Mouse (Mus musculus) 416B (cell line): ENCODE results near the gene Krt83.
"Not testable (repeated sequence)": the region's sequence is repeated elsewhere in the genome, so short reads cannot be mapped to it uniquely, and the experiment has no call there.

Experiments
- DNase-seq: peaks from one replicate; pipeline ENCODE4 v3.0.0; 2011; ENCODE audit warnings: low read depth

Gene Krt83

GRCm38 (mm10) chr15:101491431-101491830, at the start of gene Krt83:
TSS of gene Krt83 (minus strand) at chr15:101491512.
- no peak for DNase-seq

- DNase-seq = no peak
Observed at GRCm38 (mm10) chr15:101538580-101538900, 47.2 kb upstream of the Krt83 start.

GRCm38 (mm10) chr15:101537864-101538579, 46.7 kb upstream of the Krt83 start:
- peak; percentile 5 for DNase-seq

GRCm38 (mm10) chr15:101536054-101536850, 44.9 kb upstream of the Krt83 start:
- DNase-seq = peak; percentile 1

GRCm38 (mm10) chr15:101532720-101533119, 41.4 kb upstream of the Krt83 start, which contains the start of gene Krt84:
TSS of gene Krt84 (minus strand) at chr15:101532820.
- no peak for DNase-seq

GRCm38 (mm10) chr15:101522556-101523232, 31.4 kb upstream of the Krt83 start:
- no peak for DNase-seq

- peak; percentile 77 for DNase-seq
Observed at GRCm38 (mm10) chr15:101519792-101520191, 28.5 kb upstream of the Krt83 start.

GRCm38 (mm10) chr15:101517161-101517560, 25.8 kb upstream of the Krt83 start, which contains the start of gene Gm49425:
TSS of gene Gm49425 (minus strand) at chr15:101517261.
- not testable (repeated sequence) for DNase-seq

GRCm38 (mm10) chr15:101508247-101508646, 16.9 kb upstream of the Krt83 start:
- no peak for DNase-seq

- DNase-seq = no peak
Observed at GRCm38 (mm10) chr15:101506896-101507758, 15.8 kb upstream of the Krt83 start.

GRCm38 (mm10) chr15:101497181-101497580, 5.9 kb upstream of the Krt83 start:
- peak; percentile 48 for DNase-seq

- DNase-seq = no peak
Observed at GRCm38 (mm10) chr15:101495266-101495665, 4.0 kb upstream of the Krt83 start.

- DNase-seq = no peak
Observed at GRCm38 (mm10) chr15:101494203-101494602, 2.9 kb upstream of the Krt83 start.

- DNase-seq = no peak
Observed at GRCm38 (mm10) chr15:101493713-101494112, 2.4 kb upstream of the Krt83 start.

GRCm38 (mm10) chr15:101492718-101493117, 1.4 kb upstream of the Krt83 start:
- DNase-seq = no peak

GRCm38 (mm10) chr15:101485911-101486635, 5.2 kb downstream of the Krt83 start:
- DNase-seq = peak; percentile 43

GRCm38 (mm10) chr15:101484939-101485338, 6.4 kb downstream of the Krt83 start:
- DNase-seq = peak; percentile 62

- no peak for DNase-seq
Observed at GRCm38 (mm10) chr15:101483646-101484045, 7.7 kb downstream of the Krt83 start.

- DNase-seq = no peak
Observed at GRCm38 (mm10) chr15:101482056-101482455, 9.3 kb downstream of the Krt83 start.

GRCm38 (mm10) chr15:101479666-101480060, 11.6 kb downstream of the Krt83 start:
- no peak for DNase-seq
